Mouse (Mus musculus) forebrain, embryonic 12.5 days (tissue): ENCODE results near the gene Olfr279. TPM values are rescaled to one million over a fixed set of nuclear protein-coding genes. Genes with fewer than 3 reads are reported as not detected.
"Not testable (repeated sequence)": the region's sequence is repeated elsewhere in the genome, so short reads cannot be mapped to it uniquely, and the experiment has no call there.

Experiments used
- ATAC-seq: fragments of 200-750 bp; cut with Nextera tagmentation; 2 replicates; pipeline ENCODE4 v1.8.0; 2017; ENCODE audit warnings: moderate TSS enrichment; ENCODE audit not compliant: low FRiP score
- H3K27ac ChIP-seq: fragments of 300-500 bp; sonication (generic); 2 replicates; pipeline ENCODE4 v1.5.1; 2016; ENCODE audit warnings: mild to moderate bottlenecking
- H3K27me3 ChIP-seq: fragments of 300-500 bp; sonication (generic); 2 replicates; pipeline ENCODE4 v1.6.1; 2016; ENCODE audit warnings: mild to moderate bottlenecking
- H3K36me3 ChIP-seq: fragments of 300-500 bp; sonication (generic); replicated peaks from 2 replicates; pipeline ENCODE4 v1.6.1; 2016; ENCODE audit warnings: mild to moderate bottlenecking
- H3K4me1 ChIP-seq: fragments of 300-500 bp; sonication (generic); 2 replicates; pipeline ENCODE4 v1.6.1; 2016
- H3K4me2 ChIP-seq: fragments of 300-500 bp; sonication (generic); 2 replicates; pipeline ENCODE4 v1.6.1; 2016; ENCODE audit warnings: mild to moderate bottlenecking, moderate library complexity
- H3K4me3 ChIP-seq: fragments of 300-500 bp; sonication (generic); replicated peaks from 2 replicates; pipeline ENCODE4 v1.5.1; 2016; ENCODE audit warnings: mild to moderate bottlenecking
- H3K9ac ChIP-seq: fragments of 300-500 bp; sonication (generic); 2 replicates; pipeline ENCODE4 v1.6.1; 2016; ENCODE audit warnings: mild to moderate bottlenecking
- H3K9me3 ChIP-seq: fragments of 300-500 bp; sonication (generic); 2 replicates; pipeline ENCODE4 v1.6.1; 2016
- WGBS: fragments of 180-500 bp; shearing (Covaris S2); methylation state at CpG from one replicate; pipeline ENCODE4 v1.1.7; 2016; 5-methylcytosine and 5-hydroxymethylcytosine counted together
- polyA plus RNA-seq: library from polyadenylated mRNA; unstranded; fragments of >200 nt; fragmentation: Nextera tagmentation; extraction: Ambion mirVana; gene quantifications from 2 replicates; pipeline ENCODE4 v1.2.1, GENCODE M21; 2016

Olfr279 gene
- polyA plus RNA-seq, 1 experiment from 2014 or later, result not detected

- H3K4me3 ChIP-seq, ATAC-seq, H3K27me3 ChIP-seq, H3K9ac ChIP-seq, H3K4me2 ChIP-seq, H3K9me3 ChIP-seq, H3K27ac ChIP-seq: not testable (repeated sequence)
- 75% methylated on average over 3 of the region's 3 CpGs for WGBS
- H3K36me3 ChIP-seq, result peaks cover 10% of the 10 kb centered on the region
- peaks cover 11% of the 10 kb centered on the region for H3K4me1 ChIP-seq
These were observed 21.5 kb downstream of the Olfr279 start for GRCm38 (mm10) chr15:98513676-98514075.

DNA sequence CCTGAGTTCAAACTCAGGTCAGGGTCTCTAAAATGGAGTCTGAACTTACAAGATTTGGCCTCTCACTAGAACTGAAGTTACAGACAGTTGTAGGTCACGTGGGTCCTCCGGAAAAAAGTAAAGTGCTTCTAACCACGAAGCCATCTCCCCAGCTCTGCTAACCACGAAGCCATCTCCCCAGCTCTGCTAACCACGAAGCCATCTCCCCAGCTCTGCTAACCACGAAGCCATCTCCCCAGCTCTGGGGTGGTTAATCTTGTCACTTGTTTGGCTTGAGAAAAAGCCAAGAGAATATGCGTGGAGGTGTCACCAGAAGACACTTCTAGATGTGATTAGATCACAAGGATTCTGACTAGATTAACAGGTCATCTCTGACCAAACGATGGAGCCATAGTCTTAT is 21.9 kb downstream of the Olfr279 start:
- 83% methylated on average over 8 of the region's 8 CpGs for WGBS
- H3K4me2 ChIP-seq, result no peak overlapping the region
- H3K27me3 ChIP-seq, result no peaks in the 10 kb centered on the region
- H3K9ac ChIP-seq, result no peak overlapping the region
- H3K9me3 ChIP-seq, result no peaks in the 10 kb centered on the region
- H3K4me1 ChIP-seq, result peaks cover 11% of the 10 kb centered on the region
- no peak for ATAC-seq
- peaks cover 10% of the 10 kb centered on the region for H3K36me3 ChIP-seq
- no peak overlapping the region for H3K4me3 ChIP-seq
- no peak overlapping the region for H3K27ac ChIP-seq

DNA sequence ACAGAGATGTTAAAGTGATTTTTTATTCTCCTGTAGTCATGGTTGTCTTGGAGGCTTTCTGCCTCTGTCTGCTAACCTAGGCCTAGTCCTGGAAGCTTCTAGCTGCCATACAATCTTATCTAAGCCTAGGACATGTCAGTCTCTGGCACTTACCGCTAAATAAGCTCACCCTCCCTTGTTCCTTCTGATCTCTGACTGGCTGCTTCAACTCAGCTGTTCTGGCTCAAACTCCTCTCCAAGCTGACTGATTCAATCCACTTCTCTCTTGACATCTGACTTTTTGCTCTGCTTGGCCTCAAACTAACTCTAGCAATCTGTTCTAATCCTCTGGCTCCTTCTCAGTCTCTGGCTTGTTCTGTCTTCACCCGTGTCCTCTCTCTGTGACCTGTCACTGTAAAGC is 22.6 kb downstream of the Olfr279 start:
- not testable (repeated sequence) for H3K9ac ChIP-seq, H3K27me3 ChIP-seq, H3K4me3 ChIP-seq, H3K27ac ChIP-seq, H3K4me2 ChIP-seq, H3K9me3 ChIP-seq, ATAC-seq
- Histone ChIP-seq H3K36me3 (peaks cover 15% of the 10 kb centered on the region), H3K4me1 (peaks cover 11% of the 10 kb centered on the region)
- 92% methylated on average over 2 of the region's 2 CpGs for WGBS

GRCm38 (mm10) chr15:98517380-98518355 is 25.5 kb downstream of the Olfr279 start:
- ATAC-seq, result no peak
- Histone ChIP-seq H3K27ac (no peak overlapping the region), H3K4me2 (no peak overlapping the region), H3K27me3 (no peaks in the 10 kb centered on the region), H3K4me1 (no peaks in the 10 kb centered on the region), H3K9ac (no peak overlapping the region), H3K36me3 (peaks cover 44% of the 10 kb centered on the region), H3K9me3 (no peaks in the 10 kb centered on the region), H3K4me3 (no peak overlapping the region)
- 75% methylated on average over 16 of the region's 16 CpGs for WGBS

GRCm38 (mm10) chr15:98521245-98521644 is 29.0 kb downstream of the Olfr279 start:
- H3K9me3 ChIP-seq, result no peaks in the 10 kb centered on the region
- no peaks in the 10 kb centered on the region for H3K27me3 ChIP-seq
- no peak overlapping the region for H3K27ac ChIP-seq
- no peak overlapping the region for H3K4me2 ChIP-seq
- no peak overlapping the region for H3K9ac ChIP-seq
- no peak overlapping the region for H3K4me3 ChIP-seq
- H3K36me3 ChIP-seq, result peaks cover 78% of the 10 kb centered on the region
- 97% methylated on average over 3 of the region's 3 CpGs for WGBS
- no peak for ATAC-seq
- no peaks in the 10 kb centered on the region for H3K4me1 ChIP-seq

GRCm38 (mm10) chr15:98526057-98526456 is 33.9 kb downstream of the Olfr279 start:
- Histone ChIP-seq H3K4me1 (peaks cover 3% of the 10 kb centered on the region; the same call in 1 of the 2 replicates), H3K9me3 (no peaks in the 10 kb centered on the region), H3K27ac (no peak overlapping the region), H3K4me3 (no peak overlapping the region), H3K36me3 (peaks cover 97% of the 10 kb centered on the region), H3K9ac (no peak overlapping the region), H3K4me2 (no peak overlapping the region), H3K27me3 (no peaks in the 10 kb centered on the region)
- WGBS, result 67% methylated on average over 5 of the region's 5 CpGs
- ATAC-seq, result no peak

DNA sequence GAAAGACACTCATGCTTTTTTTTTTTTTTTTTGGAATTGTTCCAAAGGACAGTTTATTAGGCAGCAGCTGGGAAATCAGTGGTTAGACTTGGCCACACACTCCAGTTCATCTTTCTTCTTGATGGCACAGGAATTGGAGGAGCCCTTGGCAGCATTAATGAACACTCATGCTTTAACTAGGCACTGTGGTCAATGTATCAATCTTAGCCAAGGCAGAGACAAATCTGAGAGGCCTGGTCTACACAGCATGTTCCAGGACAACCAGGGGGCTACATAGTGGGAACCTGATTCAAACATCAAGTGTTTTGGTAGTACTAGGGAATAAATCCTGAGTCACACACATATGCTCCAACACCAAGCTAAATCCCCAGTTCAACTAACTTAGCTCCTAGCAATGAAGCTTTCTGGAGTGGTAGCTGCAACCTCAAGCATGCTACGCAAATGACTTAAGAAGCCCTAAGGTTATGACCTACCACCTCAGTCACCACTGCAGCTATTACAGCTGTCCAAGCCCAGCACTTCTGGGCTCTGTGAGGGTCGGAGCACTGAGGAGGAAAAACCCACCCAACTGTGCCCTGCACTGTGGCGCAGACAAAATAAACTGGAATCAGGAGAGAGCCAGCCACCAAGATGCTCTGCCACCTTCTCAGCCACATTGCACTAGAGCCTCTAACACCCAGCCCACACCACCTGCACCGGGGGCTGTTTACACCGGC is 35.0 kb downstream of the Olfr279 start:
- H3K4me2 ChIP-seq, result no peak overlapping the region
- peaks cover 12% of the 10 kb centered on the region for H3K4me1 ChIP-seq
- WGBS, result 98% methylated on average over 5 of the region's 5 CpGs
- ATAC-seq, result no peak
- no peak overlapping the region for H3K9ac ChIP-seq
- no peaks in the 10 kb centered on the region for H3K27me3 ChIP-seq
- no peak overlapping the region for H3K4me3 ChIP-seq
- H3K36me3 ChIP-seq, result peaks cover 95% of the 10 kb centered on the region
- H3K27ac ChIP-seq, result no peak overlapping the region
- H3K9me3 ChIP-seq, result no peaks in the 10 kb centered on the region

DNA sequence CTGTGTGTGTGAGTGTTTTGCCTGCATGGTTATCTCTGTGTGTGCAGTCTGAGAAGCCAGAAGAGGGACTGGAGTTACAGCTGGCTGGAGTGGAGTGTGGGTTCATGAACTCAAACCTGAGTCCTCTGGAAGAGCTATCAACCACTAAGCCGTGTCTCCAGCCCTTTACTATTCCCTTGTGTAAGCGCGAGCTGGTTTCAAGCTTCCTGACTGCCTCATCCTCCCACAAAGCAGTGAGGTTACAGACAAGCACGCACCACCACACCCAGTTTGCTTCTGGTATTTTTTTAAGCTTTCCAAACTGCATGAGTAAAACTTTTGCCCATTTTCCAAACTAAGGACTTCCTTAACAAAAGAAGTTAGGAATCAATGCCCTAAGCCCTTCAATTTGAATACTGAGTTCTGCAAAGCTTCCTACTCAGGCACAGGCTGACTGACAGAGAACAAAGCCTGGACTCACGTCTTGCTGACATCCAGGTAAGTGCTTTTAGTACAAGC is 35.9 kb downstream of the Olfr279 start:
- Histone ChIP-seq H3K4me3 (no peak overlapping the region), H3K36me3 (peaks cover 86% of the 10 kb centered on the region)

GRCm38 (mm10) chr15:98532281-98532680 is 40.1 kb downstream of the Olfr279 start:
- 50% methylated on average over 5 of the region's 5 CpGs for whole genome bisulfite sequencing
- Histone ChIP-seq H3K27ac (no peak overlapping the region), H3K27me3 (no peaks in the 10 kb centered on the region), H3K4me1 (peaks cover 23% of the 10 kb centered on the region), H3K4me3 (peak overlapping the region; percentile 78), H3K36me3 (peaks cover 46% of the 10 kb centered on the region), H3K9ac (peak overlapping the region; percentile 93), H3K9me3 (no peaks in the 10 kb centered on the region), H3K4me2 (peak overlapping the region; percentile 82)
- ATAC-seq, result no peak

More for the DNA sequence above, 35.9 kb downstream of the Olfr279 start:
- WGBS, result 82% methylated on average over 5 of the region's 5 CpGs
- Histone ChIP-seq H3K27me3 (no peaks in the 10 kb centered on the region), H3K27ac (no peak overlapping the region), H3K4me2 (no peak overlapping the region), H3K9me3 (no peaks in the 10 kb centered on the region), H3K9ac (no peak overlapping the region), H3K4me1 (peaks cover 20% of the 10 kb centered on the region)
- no peak for ATAC-seq

DNA sequence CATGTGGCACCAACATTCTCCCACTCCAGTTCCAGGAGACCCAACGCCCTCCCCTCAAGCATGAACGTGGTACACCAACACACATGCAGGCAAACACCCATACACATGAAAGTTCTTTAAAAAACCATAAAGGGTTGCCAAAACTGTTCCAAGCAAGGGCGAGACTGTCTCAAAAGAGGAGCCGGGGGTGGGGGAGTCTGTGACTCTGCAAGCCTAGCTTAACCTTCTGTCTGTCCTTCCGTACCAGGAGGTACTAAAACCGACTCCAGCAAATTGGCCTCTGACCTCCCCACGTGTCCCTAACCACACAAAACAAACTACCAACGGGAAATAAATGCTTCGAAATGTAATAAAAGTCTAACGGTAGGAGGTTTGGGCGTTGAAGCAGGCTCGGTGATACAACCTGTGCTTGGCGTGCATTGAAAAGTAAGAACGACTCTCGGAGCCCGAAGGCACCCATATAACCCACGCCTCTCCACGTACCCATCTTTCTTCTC is 40.9 kb downstream of the Olfr279 start:
- peak overlapping the region; percentile 78 for H3K4me3 ChIP-seq
- peaks cover 40% of the 10 kb centered on the region for H3K36me3 ChIP-seq
- peak overlapping the region; percentile 82 for H3K4me2 ChIP-seq
- ATAC-seq, result no peak
- peaks cover 23% of the 10 kb centered on the region for H3K4me1 ChIP-seq
- under 1% methylated on average over 18 of the region's 18 CpGs for WGBS
- no peak overlapping the region for H3K27ac ChIP-seq
- peak overlapping the region; percentile 93 for H3K9ac ChIP-seq
- no peaks in the 10 kb centered on the region for H3K9me3 ChIP-seq
- no peaks in the 10 kb centered on the region for H3K27me3 ChIP-seq

GRCm38 (mm10) chr15:98533881-98534627 is 41.9 kb downstream of the Olfr279 start, which contains the start of gene Kansl2:
TSS of gene Kansl2 (minus strand) at chr15:98534264.
- peak; percentile 100 for ATAC-seq

More at GRCm38 (mm10) chr15:98533881-98534627, 41.9 kb downstream of the Olfr279 start, which contains the start of gene Kansl2:
- Histone ChIP-seq H3K4me3 (peak within 1 kb of the TSS; percentile 78), H3K27ac (peak within 1 kb of the TSS; percentile 99), H3K4me1 (peaks cover 23% of the 10 kb centered on the region), H3K27me3 (no peaks in the 10 kb centered on the region), H3K9me3 (no peaks in the 10 kb centered on the region), H3K4me2 (peak within 1 kb of the TSS; percentile 82), H3K9ac (peak within 1 kb of the TSS; percentile 93), H3K36me3 (peaks cover 33% of the 10 kb centered on the region)
- under 1% methylated on average over 69 of the region's 70 CpGs for WGBS
